Mouse (Mus musculus): ENCODE measurements at regions not wholly inside any gene's neighbourhood (a gene's known extent, or its start where the extent isn't known, plus 50 kb on each side); places are given as distances from the start of the nearest gene placed in this dataset.
"Not testable (repeated sequence)": the region's sequence is repeated elsewhere in the genome, so short reads cannot be mapped to it uniquely, and the experiment has no call there.

GRCm38 (mm10) chrX:103250961-103251360 lies 64.5 kb upstream of the Nap1l2 start:
- no peak for DNase-seq (ENCODE audit: low read depth)

GRCm38 (mm10) chrX:103251478-103251877 lies 65.0 kb upstream of the Nap1l2 start:
- not testable (repeated sequence) for DNase-seq (ENCODE audit: low read depth)

- not testable (repeated sequence) for DNase-seq (ENCODE audit: low read depth)
Measured at GRCm38 (mm10) chrX:103252056-103252850, 65.8 kb upstream of the Nap1l2 start.

DNA sequence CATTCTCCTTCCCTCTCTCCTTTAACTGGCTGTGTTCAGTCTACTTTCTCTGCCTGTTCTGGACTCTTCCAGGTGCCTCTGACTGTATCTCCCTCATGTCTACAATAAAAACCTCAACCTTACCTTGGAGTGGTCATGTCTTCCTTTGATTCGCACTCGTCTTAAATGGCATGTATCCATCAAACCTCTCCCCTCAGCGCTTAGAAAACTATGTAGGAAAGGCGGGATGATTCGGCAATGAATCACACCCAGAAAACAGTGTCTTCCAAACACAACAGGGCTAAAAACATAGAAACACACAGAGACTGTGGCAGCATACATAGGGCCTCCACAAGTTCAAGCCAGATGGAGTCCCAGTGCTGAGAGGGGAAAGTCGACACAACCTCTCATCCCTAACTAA lies 66.4 kb upstream of the Nap1l2 start:
- DNase-seq (ENCODE audit: low read depth), result no peak

DNA sequence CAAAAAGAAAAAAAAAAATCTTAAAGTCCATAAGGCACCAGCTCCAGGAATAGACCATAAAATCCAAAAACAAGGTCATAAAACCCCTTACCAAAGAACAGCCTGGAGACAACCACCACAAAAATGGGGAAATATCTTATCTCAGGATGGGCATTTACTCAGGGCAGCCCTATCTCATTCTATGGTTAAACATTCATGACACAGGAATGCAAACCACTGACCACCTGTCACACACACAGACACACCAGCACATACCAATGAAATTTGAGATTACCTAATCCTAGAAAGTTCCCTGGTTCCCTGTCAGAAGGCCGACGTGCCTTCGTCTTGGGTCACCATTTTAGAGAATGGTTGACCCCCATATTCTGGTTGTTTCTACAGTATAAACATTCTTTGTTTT lies 66.3 kb upstream of the Cdx4 start:
- DNase-seq (ENCODE audit: low read depth), result no peak

DNA sequence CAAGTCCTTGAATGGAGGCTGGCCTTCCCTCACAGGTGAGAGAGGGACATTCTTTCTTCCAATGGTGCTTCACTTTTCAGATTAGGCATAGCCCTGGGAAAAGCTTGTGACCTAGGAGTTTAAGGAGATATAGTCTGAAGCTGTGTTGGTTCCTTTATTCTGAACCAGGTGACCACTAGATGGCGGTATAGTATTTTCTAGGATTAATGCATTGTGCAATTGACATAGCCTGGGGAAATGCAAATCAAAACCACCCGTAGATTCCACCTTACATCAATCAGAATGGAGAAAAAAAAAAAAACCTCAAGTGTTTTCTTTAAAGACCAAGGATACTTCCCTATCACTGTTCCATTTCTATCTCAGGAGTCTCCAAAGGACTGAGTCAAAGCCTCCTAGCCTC lies 61.3 kb upstream of the Cdx4 start:
- peak; percentile 63 for DNase-seq (ENCODE audit: low read depth)

Data from induced T-regulatory cell, adult 2 months (primary cell).